ENCODE assay signal across 22 mouse cellular contexts in genomic region chr16:31407872-31408271, GRCm38 (mm10). TPM values are rescaled to one million over a fixed set of nuclear protein-coding genes. Genes with fewer than 3 reads are reported as not detected.
A peak's percentile ranks its signal among the peaks of the same experiment; 100 is the strongest.
DNase-seq lines count a peak whose midpoint lies in the region; ATAC-seq and TF ChIP-seq lines count a peak whose summit lies in the region.
"Had no signal": no experiment of that assay in that cellular context is flagged by ENCODE, and none has a peak within 500 bp of the region (broad histone marks: within the 10 kb centered on the region; RNA-seq: fewer than 3 reads in every experiment).

No protein-coding gene starts in this region.

- CTCF ChIA-PET in Patski (lab: Charles Lee), result interaction anchor here (2.0 kb wide), 1 partner anchor 18 kb away, joined by 10 read pairs; no protein-coding TSS in a partner anchor

- no peak overlapping the region for H3K9ac ChIP-seq in kidney, embryonic 16.5 days (replicated peaks; ENCODE audit: low read length)
- no peak overlapping the region for H3K9ac ChIP-seq in stomach, postnatal 0 days (ENCODE audit: low read length)
- H3K9ac ChIP-seq in forebrain, embryonic 15.5 days (replicated peaks), result no peak overlapping the region
- H3K9ac ChIP-seq: embryonic facial prominence, embryonic 15.5 days; heart, embryonic 13.5 days; hindbrain, embryonic 15.5 days had no signal

- H3K4me2 ChIP-seq in kidney, embryonic 16.5 days (replicated peaks; ENCODE audit: low read depth, low read length), result no peak overlapping the region
- H3K4me2 ChIP-seq in stomach, postnatal 0 days (replicated peaks; ENCODE audit: low read depth), result no peak overlapping the region
- no peak overlapping the region for H3K4me2 ChIP-seq in forebrain, embryonic 15.5 days (replicated peaks)
- H3K4me2 ChIP-seq: embryonic facial prominence, embryonic 15.5 days; heart, embryonic 13.5 days; hindbrain, embryonic 15.5 days had no signal

- 78% methylated on average over 3 of the region's 3 CpGs for WGBS in kidney, embryonic 16.5 days
- WGBS in stomach, postnatal 0 days, result 41% methylated on average over 3 of the region's 3 CpGs
- 42% methylated on average over 3 of the region's 3 CpGs for WGBS in forebrain, embryonic 15.5 days

- TF ChIP-seq CTCF in Patski (IDR thresholded peaks at IDR 0.05), result no peak
- no peak for TF ChIP-seq CTCF in stomach, postnatal 0 days (IDR thresholded peaks at IDR 0.05; ENCODE audit: low read depth)

- POLR2A ChIA-PET in Patski (lab: Charles Lee), result no interaction called here

- H3K27me3 ChIP-seq in kidney, embryonic 16.5 days (ENCODE audit: insufficient read depth, low read length), result no peaks in the 10 kb centered on the region
- no peaks in the 10 kb centered on the region for H3K27me3 ChIP-seq in Patski
- no peaks in the 10 kb centered on the region for H3K27me3 ChIP-seq in stomach, postnatal 0 days (ENCODE audit: control insufficient read depth, insufficient read depth, low read length)
- no peaks in the 10 kb centered on the region for H3K27me3 ChIP-seq in forebrain, embryonic 15.5 days
- H3K27me3 ChIP-seq: CH12.LX; embryonic facial prominence, embryonic 15.5 days; heart, embryonic 13.5 days; hindbrain, embryonic 15.5 days had no signal

- TF ChIP-seq EP300 in stomach, postnatal 0 days (optimal IDR thresholded peaks at IDR 0.05), result peak; percentile 68

- H3K36me3 ChIP-seq in kidney, embryonic 16.5 days (ENCODE audit: insufficient read depth, low read length), result no peaks in the 10 kb centered on the region
- no peaks in the 10 kb centered on the region for H3K36me3 ChIP-seq in stomach, postnatal 0 days (ENCODE audit: control insufficient read depth, insufficient read depth, low read length)
- H3K36me3 ChIP-seq in forebrain, embryonic 15.5 days, result no peaks in the 10 kb centered on the region
- H3K36me3 ChIP-seq: embryonic facial prominence, embryonic 15.5 days; forebrain, embryonic 10.5 days; heart, embryonic 13.5 days; hindbrain, embryonic 15.5 days had no signal

- no peak for ATAC-seq in kidney, embryonic 16.5 days (ENCODE audit: low FRiP score, low TSS enrichment)
- ATAC-seq in Patski, result no peak
- peak; percentile 64; the same call in 1 of the 2 replicates for ATAC-seq in stomach, postnatal 0 days (ENCODE audit: low FRiP score, low TSS enrichment)
- no peak for ATAC-seq in forebrain, embryonic 15.5 days (replicated peaks)
- ATAC-seq: forebrain, embryonic 14.5 days had no signal

- no peak overlapping the region for H3K27ac ChIP-seq in kidney, embryonic 16.5 days (ENCODE audit: low read length)
- H3K27ac ChIP-seq in stomach, postnatal 0 days (replicated peaks), result peak overlapping the region; percentile 26
- H3K27ac ChIP-seq in forebrain, embryonic 15.5 days (replicated peaks), result no peak overlapping the region
- H3K27ac ChIP-seq: embryonic facial prominence, embryonic 15.5 days; forebrain, embryonic 10.5 days; heart, embryonic 13.5 days; hindbrain, embryonic 15.5 days had no signal

- in situ Hi-C loops in Patski (cut with MboI; ENCODE audit: low pct_unique_long_range_greater_than_20kb), result loop anchor here (10.0 kb wide), 1 partner anchor 1517 kb away; no protein-coding TSS in a partner anchor

- intact Hi-C loops in left cerebral cortex, postnatal 25 days (cut with DNase I), result no loop called here

- H3K4me3 ChIP-seq in kidney, embryonic 16.5 days (ENCODE audit: low read length), result no peak overlapping the region
- no peak overlapping the region for H3K4me3 ChIP-seq in stomach, postnatal 0 days (ENCODE audit: low read depth, low read length)
- H3K4me3 ChIP-seq in forebrain, embryonic 15.5 days, result no peak overlapping the region
- H3K4me3 ChIP-seq: embryonic facial prominence, embryonic 15.5 days; erythroblast, embryonic 14.5 days; forebrain, embryonic 10.5 days; heart, embryonic 13.5 days; hindbrain, embryonic 15.5 days had no signal

- peak; percentile 37 for DNase-seq in kidney, adult 11 months
- no peak for DNase-seq in kidney, postnatal 4 days
- DNase-seq in kidney, adult 9 months, result peak; percentile 55
- DNase-seq in Patski (ENCODE audit: low read depth, low spot score), result peak; percentile 20
- peak; percentile 9 for DNase-seq in stomach, postnatal 0 days (ENCODE audit: low spot score)
- DNase-seq in left cerebral cortex, postnatal 25 days (ENCODE audit: low spot score in 2 of 2), result no peak
- DNase-seq: adrenal gland, postnatal 14 days; cerebellum, adult 11-12 months; cerebellum, adult 9-10 months; cerebellum, postnatal 36 days; gastrocnemius, postnatal 36 days; heart, adult 11 months; heart, postnatal 36 days had no signal

- H3K4me1 ChIP-seq in kidney, embryonic 16.5 days (ENCODE audit: insufficient read depth, low read length), result no peaks in the 10 kb centered on the region
- H3K4me1 ChIP-seq in stomach, postnatal 0 days (replicated peaks; ENCODE audit: control insufficient read depth, insufficient read depth), result no peaks in the 10 kb centered on the region
- H3K4me1 ChIP-seq in forebrain, embryonic 15.5 days, result no peaks in the 10 kb centered on the region
- H3K4me1 ChIP-seq: heart, embryonic 13.5 days; hindbrain, embryonic 15.5 days had no signal

- no peaks in the 10 kb centered on the region for H3K9me3 ChIP-seq in kidney, embryonic 16.5 days (ENCODE audit: low read length)
- no peaks in the 10 kb centered on the region for H3K9me3 ChIP-seq in stomach, postnatal 0 days (ENCODE audit: control insufficient read depth, low read length)
- no peaks in the 10 kb centered on the region for H3K9me3 ChIP-seq in forebrain, embryonic 15.5 days
- H3K9me3 ChIP-seq: embryonic facial prominence, embryonic 15.5 days; forebrain, embryonic 10.5 days; heart, embryonic 13.5 days; hindbrain, embryonic 15.5 days had no signal

RNA-seq across cellular contexts. Expression of gene Bdh1, which starts 14.2 kb away (rescaled TPM):
- 30.5 and 37.1 TPM in 2 replicates for polyA plus RNA-seq in kidney, embryonic 16.5 days (2015; fragmentation: Nextera tagmentation; extraction: Ambion mirVana)
- polyA plus RNA-seq in Patski (2021), result 26.7 TPM
- 115 and 125 TPM in 2 replicates for polyA plus RNA-seq in stomach, postnatal 0 days (2015; fragmentation: Nextera tagmentation; extraction: Ambion mirVana)
- 100 to 1,000 TPM; 115 to 123 TPM for total RNA-seq in left cerebral cortex, postnatal 25 days (2021)
- 132 and 144 TPM in 2 replicates for polyA plus RNA-seq in forebrain, embryonic 15.5 days (2015; fragmentation: Nextera tagmentation; extraction: Ambion mirVana)

Comparison
In these comparisons a context has a peak if more than half of its experiments do, and no peak if none do; other contexts are left out.
1. DNase-seq: peak in kidney, adult 11 months (single experiment), kidney, adult 9 months (single experiment), Patski (single experiment) and stomach, postnatal 0 days (single experiment); none in kidney, postnatal 4 days (0 of 2) and left cerebral cortex, postnatal 25 days (0 of 2).